Mouse (Mus musculus) midbrain, embryonic 12.5 days (tissue): ENCODE results near the gene Gm10639. TPM values are rescaled to one million over a fixed set of nuclear protein-coding genes. Genes with fewer than 3 reads are reported as not detected.
"Not testable (repeated sequence)": the region's sequence is repeated elsewhere in the genome, so short reads cannot be mapped to it uniquely, and the experiment has no call there.

ENCODE experiments used
- ATAC-seq: fragments of 200-750 bp; cut with Nextera tagmentation; 2 replicates; pipeline ENCODE4 v1.8.0; 2017; ENCODE audit warnings: low read depth, moderate TSS enrichment, moderate library complexity; ENCODE audit not compliant: low FRiP score
- H3K27ac ChIP-seq: fragments of 300-500 bp; sonication (generic); replicated peaks from 2 replicates; pipeline ENCODE4 v1.5.1; 2016; ENCODE audit warnings: mild to moderate bottlenecking
- H3K27me3 ChIP-seq: fragments of 300-500 bp; sonication (generic); 2 replicates; pipeline ENCODE4 v1.6.1; 2016; ENCODE audit warnings: mild to moderate bottlenecking
- H3K36me3 ChIP-seq: fragments of 300-500 bp; sonication (generic); 2 replicates; pipeline ENCODE4 v1.6.1; 2016
- H3K4me1 ChIP-seq: fragments of 300-500 bp; sonication (generic); 2 replicates; pipeline ENCODE4 v1.6.1; 2016
- H3K4me2 ChIP-seq: fragments of 300-500 bp; sonication (generic); replicated peaks from 2 replicates; pipeline ENCODE4 v1.6.1; 2016; ENCODE audit warnings: mild to moderate bottlenecking, moderate library complexity
- H3K4me3 ChIP-seq: fragments of 300-500 bp; sonication (generic); 2 replicates; pipeline ENCODE4 v1.5.1; 2016; ENCODE audit warnings: mild to moderate bottlenecking
- H3K9ac ChIP-seq: fragments of 300-500 bp; sonication (generic); replicated peaks from 2 replicates; pipeline ENCODE4 v1.6.1; 2016; ENCODE audit warnings: mild to moderate bottlenecking, moderate library complexity
- H3K9me3 ChIP-seq: fragments of 300-500 bp; sonication (generic); 2 replicates; pipeline ENCODE4 v1.6.1; 2016; ENCODE audit warnings: mild to moderate bottlenecking
- WGBS: fragments of 180-500 bp; shearing (Covaris S2); methylation state at CpG from one replicate; pipeline ENCODE4 v1.1.7; 2016; 5-methylcytosine and 5-hydroxymethylcytosine counted together
- polyA plus RNA-seq: library from polyadenylated mRNA; unstranded; fragments of >200 nt; fragmentation: Nextera tagmentation; extraction: Ambion mirVana; gene quantifications from 2 replicates; pipeline ENCODE4 v1.2.1, GENCODE M21; 2016

Gm10639 gene
- polyA plus RNA-seq, 1 experiment from 2014 or later: not detected

DNA sequence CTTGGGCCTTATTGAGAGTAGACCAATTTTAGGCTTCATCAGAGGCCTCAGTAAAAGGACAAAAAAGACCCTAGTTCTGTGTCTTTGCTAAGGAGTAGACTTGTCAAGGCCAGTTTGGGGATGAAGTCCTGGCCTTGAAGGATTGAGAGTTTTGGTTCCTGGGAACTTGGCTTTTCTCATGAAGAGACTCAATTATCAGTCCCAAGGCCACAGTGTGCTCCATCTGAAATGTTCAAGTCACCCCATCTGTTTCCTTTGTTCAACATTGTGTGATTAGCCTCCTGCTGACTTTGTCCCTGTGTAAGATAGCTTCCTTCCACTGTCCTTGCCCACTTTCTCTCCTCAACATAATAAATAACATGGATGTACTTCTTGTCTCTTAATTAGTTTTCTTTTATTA lies 60.3 kb downstream of the Gm10639 start:
- not testable (repeated sequence) for H3K9ac ChIP-seq, H3K27me3 ChIP-seq, H3K4me2 ChIP-seq, H3K36me3 ChIP-seq, H3K9me3 ChIP-seq, H3K4me1 ChIP-seq, ATAC-seq, H3K4me3 ChIP-seq, H3K27ac ChIP-seq

DNA sequence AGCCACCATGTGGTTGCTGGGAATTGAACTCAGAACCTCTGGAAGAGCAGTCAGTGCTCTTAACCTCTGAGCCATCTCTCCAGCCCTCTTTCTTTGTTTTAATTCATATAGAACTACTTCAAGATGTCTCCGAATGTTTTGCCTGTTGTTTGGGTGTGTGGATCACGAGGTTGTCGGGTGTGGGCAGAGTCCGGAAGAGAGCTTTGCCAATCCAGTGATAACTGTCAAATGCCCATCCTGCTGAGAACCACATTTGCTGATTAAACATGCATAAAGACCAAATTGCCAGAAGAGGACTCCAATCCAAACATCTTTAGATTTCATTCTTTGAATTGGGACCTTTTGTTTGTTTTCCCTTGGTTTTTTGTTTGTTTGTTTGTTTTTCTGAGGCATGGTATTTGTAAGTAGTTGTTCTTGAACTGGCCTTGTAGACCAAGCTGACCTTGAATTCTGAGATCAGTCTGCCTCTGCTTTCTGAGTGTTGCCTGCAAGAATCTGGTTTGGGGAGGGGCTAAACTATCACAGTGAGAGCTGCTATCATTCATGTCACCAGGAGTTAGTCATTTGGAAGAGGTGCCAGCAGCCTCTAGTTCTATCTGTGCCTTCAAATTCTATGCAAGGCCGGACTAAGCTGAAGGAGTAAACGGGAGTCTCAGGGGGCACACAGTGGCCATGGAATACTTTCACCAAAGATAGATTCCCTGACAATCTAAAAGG lies 61.9 kb downstream of the Gm10639 start:
- Histone ChIP-seq H3K27me3 (no peaks in the 10 kb centered on the region; the same call in 1 of the 2 replicates), H3K4me3 (no peak overlapping the region), H3K27ac (no peak overlapping the region), H3K9ac (no peak overlapping the region), H3K4me2 (no peak overlapping the region), H3K9me3 (no peaks in the 10 kb centered on the region), H3K36me3 (no peaks in the 10 kb centered on the region), H3K4me1 (no peaks in the 10 kb centered on the region)
- 82% methylated on average over 6 of the region's 6 CpGs for WGBS
- no peak for ATAC-seq

Other genes with a start within 250 kb of the Gm10639 start
- 0.10 and 0.14 TPM in 2 replicates for gene Gcm1, start 238.0 kb upstream of the Gm10639 start, polyA plus RNA-seq
- gene Fbxo9, start 180.9 kb upstream of the Gm10639 start, polyA plus RNA-seq: 34.7 and 39.7 TPM in 2 replicates
- gene Ick, start 180.7 kb upstream of the Gm10639 start, polyA plus RNA-seq: 40.1 and 43.3 TPM in 2 replicates
- gene Gsta4, start 107.1 kb upstream of the Gm10639 start, polyA plus RNA-seq: 20.3 and 24.3 TPM in 2 replicates
- gene Gsta1, start 59.3 kb upstream of the Gm10639 start, polyA plus RNA-seq: not detected in 2 replicates
- not detected in 2 replicates for gene Gm3776, start 32.8 kb upstream of the Gm10639 start, polyA plus RNA-seq
- not detected in 2 replicates for gene Omt2a, start 24.9 kb downstream of the Gm10639 start, polyA plus RNA-seq
- gene Omt2b, start 37.7 kb downstream of the Gm10639 start, polyA plus RNA-seq: not detected in 2 replicates
- gene Gsta2, start 65.9 kb downstream of the Gm10639 start, polyA plus RNA-seq: not detected in 2 replicates
- gene Dppa5a, start 78.3 kb downstream of the Gm10639 start, polyA plus RNA-seq: 0.67 TPM in 1 of 2 replicates, not detected in the other
- gene Ooep, start 88.8 kb downstream of the Gm10639 start, polyA plus RNA-seq: 2.4 and 3.6 TPM in 2 replicates
- 0.15 and 0.17 TPM in 2 replicates for gene Ddx43, start 105.9 kb downstream of the Gm10639 start, polyA plus RNA-seq
- 0.39 and 0.77 TPM in 2 replicates for gene Cgas, start 153.3 kb downstream of the Gm10639 start, polyA plus RNA-seq
- 23.6 and 25.7 TPM in 2 replicates for gene Mto1, start 158.3 kb downstream of the Gm10639 start, polyA plus RNA-seq
- gene Gm17324, start 158.9 kb downstream of the Gm10639 start, polyA plus RNA-seq: 0.98 and 1.2 TPM in 2 replicates
- gene Eef1a1, start 199.2 kb downstream of the Gm10639 start, polyA plus RNA-seq: 3,350 and 3,406 TPM in 2 replicates